Mouse (Mus musculus) heart, postnatal 0 days (tissue): ENCODE data around the gene Mtln.

Experiments
- CTCF ChIP-seq: IDR thresholded peaks from 2 replicates; pipeline ENCODE4 v1.5.1; 2016; ENCODE audit warnings: antibody characterized with exemption, control low read depth, low read depth
- EP300 ChIP-seq: IDR thresholded peaks from 2 replicates; pipeline ENCODE4 v1.6.1; 2016; ENCODE audit warnings: antibody characterized with exemption, low read depth

GRCm38 (mm10) chr2:127761587-127761986 is 30.7 kb downstream of the Mtln start:
- TF ChIP-seq CTCF (no peak), EP300 (no peak)
